Mouse (Mus musculus): ENCODE measurements around the gene Dnajc3. TPM values are rescaled to one million over a fixed set of nuclear protein-coding genes. Genes with fewer than 3 reads are reported as not detected.
A peak's percentile ranks its signal among the peaks of the same experiment; 100 is the strongest.

The Dnajc3 gene
- total and polyA plus RNA-seq, 3 experiments, result 29.0 to 40.6 (median 31.6) TPM

GRCm38 (mm10) chr14:118938551-118938950 is 775 bp downstream of the Dnajc3 start:
- TF ChIP-seq SIN3A (IDR thresholded peaks at IDR 0.05; ENCODE audit: low read length) (no peak), CHD1 (IDR thresholded peaks at IDR 0.05; ENCODE audit: low read depth, low read length) (peak; percentile 19; the same call in 1 of the 2 replicates), ZNF384 (IDR thresholded peaks at IDR 0.05; ENCODE audit: low read depth, low read length) (peak; percentile 54; the same call in 1 of the 2 replicates)
- in situ Hi-C loops (cut with MboI; ENCODE audit: low pct_ligation_motif_present, low pct_unique_long_range_greater_than_20kb, low sequenced_read_pairs), result no loop called here
- no peak overlapping the region for H3K27ac ChIP-seq (ENCODE audit: insufficient read depth, low read depth)
- no peak for DNase-seq (ENCODE audit: extremely low read depth)
- peaks cover 0 to 6% of the 10 kb centered on the region in 2 experiments for H3K36me3 ChIP-seq (replicated peaks in 1 of 2; ENCODE audit: control insufficient read depth in 1 of 2, insufficient read depth in 1 of 2, low read length in 1 of 2)
- dilution Hi-C loops (cut with MboI; ENCODE audit: extremely low pct_ligation_motif_present, extremely low pct_unique_long_range_greater_than_20kb, low sequenced_read_pairs), result no loop called here
- peak overlapping the region; percentile 83 for H3K4me2 ChIP-seq (ENCODE audit: insufficient read depth, low read depth, poor library complexity, severe bottlenecking)
- peaks cover 17% of the 10 kb centered on the region for H3K79me2 ChIP-seq (replicated peaks; ENCODE audit: control insufficient read depth, extremely low read depth, insufficient read depth, poor library complexity, severe bottlenecking)
- H3K27me3 ChIP-seq (replicated peaks), result no peaks in the 10 kb centered on the region
- peak overlapping the region; percentile 72 to 99 (median 95) for H3K4me3 ChIP-seq (replicated peaks in 1 of 3; ENCODE audit: low read depth in 2 of 3, low read length in 2 of 3, poor library complexity in 1 of 3)
- no peaks in the 10 kb centered on the region for H3K9me3 ChIP-seq (replicated peaks; ENCODE audit: low read length)
- H3K9ac ChIP-seq (ENCODE audit: insufficient read depth, low read depth), result peak overlapping the region; percentile 92
- H3K4me1 ChIP-seq (ENCODE audit: control insufficient read depth in 1 of 2, insufficient read depth in 2 of 2), result peaks cover 4 to 42% of the 10 kb centered on the region in 2 experiments; a peak in 3 of 4 replicates

GRCm38 (mm10) chr14:118940796-118941495 is 3.2 kb downstream of the Dnajc3 start:
- peaks cover 0 to 47% of the 10 kb centered on the region in 2 experiments; a peak in 2 of 4 replicates for H3K4me1 ChIP-seq (ENCODE audit: control insufficient read depth in 1 of 2, insufficient read depth in 2 of 2)
- in situ Hi-C loops (cut with MboI; ENCODE audit: low pct_ligation_motif_present, low pct_unique_long_range_greater_than_20kb, low sequenced_read_pairs), result no loop called here

DNA sequence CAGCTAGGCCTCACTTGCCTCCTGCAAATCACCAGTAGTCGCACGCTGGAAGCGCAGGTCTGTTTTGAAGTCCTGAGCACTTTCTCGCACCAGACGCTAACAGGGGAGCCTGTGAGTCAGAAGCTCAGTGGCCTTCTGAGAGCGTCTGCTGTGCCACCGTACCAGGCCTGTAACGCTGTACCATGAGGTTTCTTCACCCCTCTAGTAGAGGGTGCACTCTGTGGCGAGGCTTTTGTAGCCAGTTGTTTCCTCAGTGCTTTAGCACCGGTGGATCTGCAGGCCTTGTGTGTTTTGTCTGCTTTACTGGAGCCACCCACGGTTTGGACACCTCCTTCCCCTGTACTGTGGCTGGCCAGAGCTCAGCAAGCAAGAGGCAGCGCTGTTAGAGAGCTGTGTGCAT is 4.3 kb downstream of the Dnajc3 start:
- TF ChIP-seq POLR2AphosphoS2 (IDR thresholded peaks at IDR 0.05; ENCODE audit: low read depth, low read length) (no peak), IRF4 (IDR thresholded peaks at IDR 0.05; ENCODE audit: low read depth, low read length) (no peak), USF2 (conservative IDR thresholded peaks at IDR 0.05; ENCODE audit: low read depth, low read length) (no peak), ZNF384 (IDR thresholded peaks at IDR 0.05; ENCODE audit: low read depth, low read length) (no peak), MAX (IDR thresholded peaks at IDR 0.05; ENCODE audit: low read length) (no peak), SMC3 (IDR thresholded peaks at IDR 0.05; ENCODE audit: low read depth, low read length) (no peak), ETS1 (conservative IDR thresholded peaks at IDR 0.05; ENCODE audit: low read depth, low read length) (no peak), E2F4 (IDR thresholded peaks at IDR 0.05; ENCODE audit: insufficient replicate concordance, low read depth, low read length) (no peak), HCFC1 (IDR thresholded peaks at IDR 0.05; ENCODE audit: low read depth, low read length) (no peak), ZMIZ1 (IDR thresholded peaks at IDR 0.05; ENCODE audit: low read depth, low read length) (no peak), CHD2 (IDR thresholded peaks at IDR 0.05; ENCODE audit: low read length) (no peak), USF1 (IDR thresholded peaks at IDR 0.05; ENCODE audit: low read depth, low read length) (no peak), NELFE (IDR thresholded peaks at IDR 0.05; ENCODE audit: low read depth, low read length) (no peak), ELF1 (IDR thresholded peaks at IDR 0.05; ENCODE audit: low read depth, low read length) (no peak), MEF2A (IDR thresholded peaks at IDR 0.05; ENCODE audit: borderline replicate concordance, low read depth, low read length) (no peak), UBTF (IDR thresholded peaks at IDR 0.05; ENCODE audit: low read depth, low read length) (no peak), TBP (conservative IDR thresholded peaks at IDR 0.05; ENCODE audit: low read depth, low read length) (no peak), BHLHE40 (IDR thresholded peaks at IDR 0.05; ENCODE audit: low read depth, low read length) (no peak), MAFK (IDR thresholded peaks at IDR 0.05; ENCODE audit: insufficient replicate concordance, low read length) (no peak)
- Histone ChIP-seq H3K4me1 (ENCODE audit: control insufficient read depth in 1 of 2, insufficient read depth in 2 of 2) (peaks cover 0 to 46% of the 10 kb centered on the region in 2 experiments; a peak in 2 of 4 replicates), H3K79me2 (replicated peaks; ENCODE audit: control insufficient read depth, extremely low read depth, insufficient read depth, poor library complexity, severe bottlenecking) (peaks cover 28% of the 10 kb centered on the region), H3K4me2 (ENCODE audit: insufficient read depth, low read depth, poor library complexity, severe bottlenecking) (no peak overlapping the region), H3K27me3 (replicated peaks) (no peaks in the 10 kb centered on the region), H3K4me3 (replicated peaks in 1 of 3; ENCODE audit: low read depth in 2 of 3, low read length in 2 of 3, poor library complexity in 1 of 3) (no peak overlapping the region), H3K9me3 (replicated peaks; ENCODE audit: low read length) (no peaks in the 10 kb centered on the region), H3K27ac (ENCODE audit: insufficient read depth, low read depth) (no peak overlapping the region), H3K9ac (ENCODE audit: insufficient read depth, low read depth) (no peak overlapping the region), H3K36me3 (replicated peaks in 1 of 2; ENCODE audit: control insufficient read depth in 1 of 2, insufficient read depth in 1 of 2, low read length in 1 of 2) (peaks cover 0 to 15% of the 10 kb centered on the region in 2 experiments)
- in situ Hi-C loops (cut with MboI; ENCODE audit: low pct_ligation_motif_present, low pct_unique_long_range_greater_than_20kb, low sequenced_read_pairs), result no loop called here
- no peak for DNase-seq (ENCODE audit: extremely low read depth)
- dilution Hi-C loops (cut with MboI; ENCODE audit: extremely low pct_ligation_motif_present, extremely low pct_unique_long_range_greater_than_20kb, low sequenced_read_pairs), result no loop called here

More at GRCm38 (mm10) chr14:118940796-118941495, 3.2 kb downstream of the Dnajc3 start:
- Histone ChIP-seq H3K4me3 (replicated peaks in 1 of 3; ENCODE audit: low read depth in 2 of 3, low read length in 2 of 3, poor library complexity in 1 of 3) (no peak overlapping the region), H3K4me2 (ENCODE audit: insufficient read depth, low read depth, poor library complexity, severe bottlenecking) (no peak overlapping the region), H3K9ac (ENCODE audit: insufficient read depth, low read depth) (no peak overlapping the region), H3K79me2 (replicated peaks; ENCODE audit: control insufficient read depth, extremely low read depth, insufficient read depth, poor library complexity, severe bottlenecking) (peaks cover 26% of the 10 kb centered on the region), H3K9me3 (replicated peaks; ENCODE audit: low read length) (no peaks in the 10 kb centered on the region), H3K27ac (ENCODE audit: insufficient read depth, low read depth) (no peak overlapping the region), H3K36me3 (replicated peaks in 1 of 2; ENCODE audit: control insufficient read depth in 1 of 2, insufficient read depth in 1 of 2, low read length in 1 of 2) (peaks cover 0 to 14% of the 10 kb centered on the region in 2 experiments), H3K27me3 (replicated peaks) (no peaks in the 10 kb centered on the region)
- TF ChIP-seq MAFK (IDR thresholded peaks at IDR 0.05; ENCODE audit: insufficient replicate concordance, low read length) (no peak), SIN3A (IDR thresholded peaks at IDR 0.05; ENCODE audit: low read length) (no peak), MEF2A (IDR thresholded peaks at IDR 0.05; ENCODE audit: borderline replicate concordance, low read depth, low read length) (no peak), ZC3H11A (IDR thresholded peaks at IDR 0.05; ENCODE audit: low read depth, low read length) (no peak), UBTF (IDR thresholded peaks at IDR 0.05; ENCODE audit: low read depth, low read length) (no peak), NELFE (IDR thresholded peaks at IDR 0.05; ENCODE audit: low read depth, low read length) (no peak), NRF1 (IDR thresholded peaks at IDR 0.05; ENCODE audit: low read depth, low read length) (no peak), IRF4 (IDR thresholded peaks at IDR 0.05; ENCODE audit: low read depth, low read length) (no peak), CTCF (conservative IDR thresholded peaks at IDR 0.05 in 1 of 2, IDR thresholded peaks at IDR 0.05 in 1 of 2; ENCODE audit: low read depth in 2 of 2, low read length in 2 of 2) (no peak)
- no peak for DNase-seq (ENCODE audit: extremely low read depth)
- dilution Hi-C loops (cut with MboI; ENCODE audit: extremely low pct_ligation_motif_present, extremely low pct_unique_long_range_greater_than_20kb, low sequenced_read_pairs), result no loop called here
